ENCODE assay signal across 8 mouse cellular contexts in genomic region chr11:25356671-25357586, GRCm38 (mm10).
DNase-seq lines count a peak whose midpoint lies in the region; ATAC-seq lines count a peak whose summit lies in the region.

No protein-coding gene starts in this region.

- no peak overlapping the region; the same call in 1 of the 2 replicates for H3K9ac ChIP-seq in limb, embryonic 15.5 days

- no peak overlapping the region for H3K27ac ChIP-seq in limb, embryonic 15.5 days

- no peaks in the 10 kb centered on the region for H3K27me3 ChIP-seq in limb, embryonic 15.5 days

- 18% methylated on average over 19 of the region's 19 CpGs for WGBS in limb, embryonic 15.5 days

- H3K4me1 ChIP-seq in limb, embryonic 15.5 days, result peaks cover 13% of the 10 kb centered on the region

- no peak for ATAC-seq in limb, embryonic 15.5 days (ENCODE audit: insufficient number of reproducible peaks, low FRiP score, low TSS enrichment, low read depth)

- DNase-seq in cerebellum, postnatal 10 days, result peak; percentile 19 to 23
- DNase-seq in cerebellum, adult 11 months, result no peak
- DNase-seq in ES-CJ7 (ENCODE audit: low read depth, low spot score), result peak; percentile 6
- DNase-seq in forelimb bud, embryonic 11.5 days (ENCODE audit: low read depth, low spot score), result peak; percentile 17
- DNase-seq in right cerebral cortex, postnatal 25 days, result peak; percentile 15
- DNase-seq in lung, postnatal 14 days, result no peak
- DNase-seq in kidney, postnatal 14 days, result no peak

- peak overlapping the region; percentile 23 for H3K4me3 ChIP-seq in limb, embryonic 15.5 days

- H3K36me3 ChIP-seq in limb, embryonic 15.5 days, result no peaks in the 10 kb centered on the region

- H3K4me2 ChIP-seq in limb, embryonic 15.5 days, result peak overlapping the region; percentile 37

- H3K9me3 ChIP-seq in limb, embryonic 15.5 days, result no peaks in the 10 kb centered on the region

Comparison
In these comparisons a context has a peak if more than half of its experiments do, and no peak if none do; other contexts are left out.
1. DNase-seq: peak in cerebellum, postnatal 10 days (2 of 2), ES-CJ7 (single experiment), forelimb bud, embryonic 11.5 days (single experiment) and right cerebral cortex, postnatal 25 days (single experiment); none in cerebellum, adult 11 months (single experiment), lung, postnatal 14 days (single experiment) and kidney, postnatal 14 days (single experiment).